Mouse (Mus musculus) gastrocnemius, postnatal 14 days (tissue): ENCODE data around the gene Hs6st2. TPM values are rescaled to one million over a fixed set of nuclear protein-coding genes. Genes with fewer than 3 reads are reported as not detected.

Experiments used
- DNase-seq: peaks from one replicate; pipeline ENCODE4 v3.0.0; 2021; ENCODE audit warnings: mixed read lengths
- intact Hi-C: fragments of 180-260 bp; cut with DNase I; formaldehyde crosslinking; loops from one replicate; pipeline ENCODE4 v1.15.1; 2025; ENCODE audit warnings: low total_unique reads
- total RNA-seq, 2 experiments: library from RNA; stranded (reverse); gene quantifications; 2 replicates each; pipeline ENCODE4 v1.2.3; 2021

The Hs6st2 gene
- total RNA-seq, 2 experiments from 2014 or later: 11.7 to 20.9 TPM

GRCm38 (mm10) chrX:51397457-51397856, 284.2 kb downstream of the Hs6st2 start:
- DNase-seq: no peak
- intact Hi-C loops: no loop called here

- intact Hi-C loops: loop anchor here (5.0 kb wide), 2 partner anchors 292 to 307 kb away; no protein-coding TSS in a partner anchor
Measured at GRCm38 (mm10) chrX:51374670-51375069, 307.0 kb downstream of the Hs6st2 start.

GRCm38 (mm10) chrX:51372477-51373239, 309.0 kb downstream of the Hs6st2 start:
- peak; percentile 5 for DNase-seq
- intact Hi-C loops: loop anchor here (5.0 kb wide), 2 partner anchors 290 to 305 kb away; no protein-coding TSS in a partner anchor

More at GRCm38 (mm10) chrX:51374670-51375069, 307.0 kb downstream of the Hs6st2 start:
- peak; percentile 63 for DNase-seq

GRCm38 (mm10) chrX:51349682-51350081, 332.0 kb downstream of the Hs6st2 start:
- intact Hi-C loops: no loop called here
- DNase-seq: no peak

GRCm38 (mm10) chrX:51343595-51343994, 338.1 kb downstream of the Hs6st2 start:
- intact Hi-C loops: no loop called here
- no peak for DNase-seq

Other genes with a start within 250 kb of the Hs6st2 start
- gene Usp26, start 119.4 kb upstream of the Hs6st2 start, total RNA-seq: not detected